Mouse (Mus musculus) E14TG2a.4 (cell line): ENCODE results near the gene Bcl7c.
A peak's percentile ranks its signal among the peaks of the same experiment; 100 is the strongest.

Experiments
- H3K27me3 ChIP-seq: 2 replicates; pipeline ENCODE4 v1.6.1; 2014; ENCODE audit warnings: low read length, control low read depth; ENCODE audit not compliant: insufficient read depth
- H3K36me3 ChIP-seq: 2 replicates; pipeline ENCODE4 v1.6.1; 2014; ENCODE audit warnings: low read length, control low read depth; ENCODE audit not compliant: insufficient read depth
- H3K4me1 ChIP-seq: replicated peaks from 2 replicates; pipeline ENCODE4 v1.6.1; 2014; ENCODE audit warnings: low read depth, low read length, control low read depth
- H3K4me3 ChIP-seq: replicated peaks from 2 replicates; pipeline ENCODE4 v1.5.1; 2014; ENCODE audit warnings: mild to moderate bottlenecking, low read length
- H3K9me3 ChIP-seq: 2 replicates; pipeline ENCODE4 v1.6.1; 2014; ENCODE audit warnings: low read length, control low read depth
- CTCF ChIP-seq: conservative IDR thresholded peaks from 2 replicates; pipeline ENCODE4 v1.5.1; 2014; ENCODE audit warnings: low read length
- NANOG ChIP-seq: IDR thresholded peaks from 2 replicates; pipeline ENCODE4 v1.6.1; 2014; ENCODE audit warnings: borderline replicate concordance, low read length, mixed read lengths
- POU5F1 ChIP-seq: IDR thresholded peaks from 2 replicates; pipeline ENCODE4 v1.6.1; 2014; ENCODE audit warnings: low read length, borderline replicate concordance

The Bcl7c gene

GRCm38 (mm10) chr7:127711456-127711855, 2.7 kb upstream of the Bcl7c start:
- H3K9me3 ChIP-seq: no peaks in the 10 kb centered on the region
- H3K27me3 ChIP-seq: peaks cover 7% of the 10 kb centered on the region
- peaks cover 12% of the 10 kb centered on the region for H3K36me3 ChIP-seq
- TF ChIP-seq NANOG (no peak), POU5F1 (no peak), CTCF (no peak)
- peaks cover 64% of the 10 kb centered on the region for H3K4me1 ChIP-seq
- peak overlapping the region; percentile 76; the same call in 1 of the 2 replicates for H3K4me3 ChIP-seq

GRCm38 (mm10) chr7:127711031-127711430, 2.3 kb upstream of the Bcl7c start:
- H3K9me3 ChIP-seq: no peaks in the 10 kb centered on the region
- peaks cover 2% of the 10 kb centered on the region; the same call in 1 of the 2 replicates for H3K27me3 ChIP-seq
- 0 out of 2 replicates have a peak overlapping the region, but pooled peaks have one; percentile 76 for H3K4me3 ChIP-seq
- peaks cover 13% of the 10 kb centered on the region for H3K36me3 ChIP-seq
- no peak for TF ChIP-seq NANOG
- TF ChIP-seq POU5F1: no peak
- TF ChIP-seq CTCF: no peak
- H3K4me1 ChIP-seq: peaks cover 69% of the 10 kb centered on the region

- no peak for TF ChIP-seq CTCF
- TF ChIP-seq NANOG: no peak
- TF ChIP-seq POU5F1: no peak
- H3K4me3 ChIP-seq: peak overlapping the region; percentile 91
- H3K27me3 ChIP-seq: no peaks in the 10 kb centered on the region
- H3K4me1 ChIP-seq: peaks cover 64% of the 10 kb centered on the region
- H3K9me3 ChIP-seq: no peaks in the 10 kb centered on the region
- H3K36me3 ChIP-seq: peaks cover 27% of the 10 kb centered on the region
Measured at GRCm38 (mm10) chr7:127709261-127709979, 687 bp upstream of the Bcl7c start.

GRCm38 (mm10) chr7:127707957-127708206, 851 bp downstream of the Bcl7c start:
- Histone ChIP-seq H3K4me3 (peak overlapping the region; percentile 91), H3K27me3 (no peaks in the 10 kb centered on the region), H3K4me1 (peaks cover 62% of the 10 kb centered on the region), H3K36me3 (peaks cover 42% of the 10 kb centered on the region), H3K9me3 (no peaks in the 10 kb centered on the region)
- TF ChIP-seq NANOG: no peak
- TF ChIP-seq POU5F1: no peak

- H3K9me3 ChIP-seq: no peaks in the 10 kb centered on the region
- H3K36me3 ChIP-seq: peaks cover 44% of the 10 kb centered on the region
- no peaks in the 10 kb centered on the region for H3K27me3 ChIP-seq
- peak overlapping the region; percentile 91 for H3K4me3 ChIP-seq
- no peak for TF ChIP-seq POU5F1
- H3K4me1 ChIP-seq: peaks cover 61% of the 10 kb centered on the region
Measured at GRCm38 (mm10) chr7:127707045-127707956, 1.4 kb downstream of the Bcl7c start.

- peaks cover 45% of the 10 kb centered on the region for H3K4me1 ChIP-seq
- H3K4me3 ChIP-seq: no peak overlapping the region
- H3K27me3 ChIP-seq: no peaks in the 10 kb centered on the region
- H3K9me3 ChIP-seq: no peaks in the 10 kb centered on the region
- TF ChIP-seq NANOG (no peak), CTCF (no peak), POU5F1 (no peak)
- H3K36me3 ChIP-seq: peaks cover 44% of the 10 kb centered on the region
Measured at GRCm38 (mm10) chr7:127705706-127706105, 3.0 kb downstream of the Bcl7c start.

GRCm38 (mm10) chr7:127704598-127704997, 4.1 kb downstream of the Bcl7c start:
- H3K4me3 ChIP-seq: no peak overlapping the region
- no peaks in the 10 kb centered on the region for H3K27me3 ChIP-seq
- H3K36me3 ChIP-seq: peaks cover 51% of the 10 kb centered on the region
- peaks cover 41% of the 10 kb centered on the region for H3K4me1 ChIP-seq
- no peaks in the 10 kb centered on the region for H3K9me3 ChIP-seq
- TF ChIP-seq POU5F1 (no peak), NANOG (no peak), CTCF (no peak)

GRCm38 (mm10) chr7:127703561-127704178, 5.1 kb downstream of the Bcl7c start:
- Histone ChIP-seq H3K9me3 (no peaks in the 10 kb centered on the region), H3K27me3 (no peaks in the 10 kb centered on the region), H3K36me3 (peaks cover 51% of the 10 kb centered on the region), H3K4me1 (peaks cover 35% of the 10 kb centered on the region), H3K4me3 (no peak overlapping the region)
- TF ChIP-seq CTCF (no peak), POU5F1 (no peak)
